Mouse (Mus musculus): Measurements from ENCODE around the gene Tubg1. TPM values are rescaled to one million over a fixed set of nuclear protein-coding genes. Genes with fewer than 3 reads are reported as not detected.
A peak's percentile ranks its signal among the peaks of the same experiment; 100 is the strongest.

The Tubg1 gene
- total and polyA plus RNA-seq, 3 experiments = 17.2 to 23.6 (median 22.7) TPM

GRCm38 (mm10) chr11:101109351-101109750, 10.4 kb upstream of the Tubg1 start:
- no peak for DNase-seq
- H3K27me3 ChIP-seq (ENCODE audit: control insufficient read depth, insufficient read depth, low read length) = no peaks in the 10 kb centered on the region
- peaks cover 3% of the 10 kb centered on the region for H3K4me1 ChIP-seq (ENCODE audit: control insufficient read depth, insufficient read depth, low read length)
- H3K9ac ChIP-seq (ENCODE audit: low read depth, low read length) = no peak overlapping the region
- intact Hi-C loops (cut with DNase I) = no loop called here
- peaks cover 10% of the 10 kb centered on the region for H3K79me2 ChIP-seq (replicated peaks; ENCODE audit: control insufficient read depth, insufficient read depth, low read length)
- H3K4me3 ChIP-seq = no peak overlapping the region
- TF ChIP-seq EP300 (IDR thresholded peaks at IDR 0.05; ENCODE audit: insufficient read depth, low read depth, low read length) = no peak
- TF ChIP-seq CTCF (IDR thresholded peaks at IDR 0.05) = no peak
- peaks cover 2% of the 10 kb centered on the region for H3K36me3 ChIP-seq (ENCODE audit: control insufficient read depth, insufficient read depth, low read length)
- H3K27ac ChIP-seq = no peak overlapping the region
- WGBS = 50% methylated on average over 4 of the region's 4 CpGs

GRCm38 (mm10) chr11:101110708-101111107, 9.0 kb upstream of the Tubg1 start:
- intact Hi-C loops (cut with DNase I) = no loop called here
- H3K27me3 ChIP-seq (ENCODE audit: control insufficient read depth, insufficient read depth, low read length) = no peaks in the 10 kb centered on the region
- H3K36me3 ChIP-seq (ENCODE audit: control insufficient read depth, insufficient read depth, low read length) = peaks cover 6% of the 10 kb centered on the region; the same call in 1 of the 2 replicates
- peaks cover 10% of the 10 kb centered on the region for H3K79me2 ChIP-seq (replicated peaks; ENCODE audit: control insufficient read depth, insufficient read depth, low read length)
- no peak overlapping the region for H3K9ac ChIP-seq (ENCODE audit: low read depth, low read length)
- peaks cover 3% of the 10 kb centered on the region for H3K4me1 ChIP-seq (ENCODE audit: control insufficient read depth, insufficient read depth, low read length)
- 47% methylated on average over 5 of the region's 5 CpGs for WGBS
- H3K27ac ChIP-seq = no peak overlapping the region
- no peak for DNase-seq
- TF ChIP-seq CTCF (IDR thresholded peaks at IDR 0.05) = no peak
- no peak for TF ChIP-seq EP300 (IDR thresholded peaks at IDR 0.05; ENCODE audit: insufficient read depth, low read depth, low read length)
- no peak overlapping the region for H3K4me3 ChIP-seq

- intact Hi-C loops (cut with DNase I) = no loop called here
- no peak for DNase-seq
- Histone ChIP-seq H3K9ac (ENCODE audit: low read depth, low read length) (no peak overlapping the region), H3K4me3 (no peak overlapping the region), H3K4me1 (ENCODE audit: control insufficient read depth, insufficient read depth, low read length) (peaks cover 3% of the 10 kb centered on the region), H3K79me2 (replicated peaks; ENCODE audit: control insufficient read depth, insufficient read depth, low read length) (peaks cover 10% of the 10 kb centered on the region), H3K27me3 (ENCODE audit: control insufficient read depth, insufficient read depth, low read length) (no peaks in the 10 kb centered on the region), H3K36me3 (ENCODE audit: control insufficient read depth, insufficient read depth, low read length) (peaks cover 10% of the 10 kb centered on the region), H3K27ac (no peak overlapping the region)
- WGBS = 87% methylated on average over 4 of the region's 4 CpGs
- TF ChIP-seq EP300 (IDR thresholded peaks at IDR 0.05; ENCODE audit: insufficient read depth, low read depth, low read length) (no peak), CTCF (IDR thresholded peaks at IDR 0.05) (no peak), POLR2A (IDR thresholded peaks at IDR 0.05; ENCODE audit: insufficient read depth, low read depth, low read length) (no peak)
Observed at GRCm38 (mm10) chr11:101111178-101111577, 8.6 kb upstream of the Tubg1 start.

GRCm38 (mm10) chr11:101112186-101112585, 7.6 kb upstream of the Tubg1 start:
- Histone ChIP-seq H3K36me3 (ENCODE audit: control insufficient read depth, insufficient read depth, low read length) (peaks cover 12% of the 10 kb centered on the region), H3K27me3 (ENCODE audit: control insufficient read depth, insufficient read depth, low read length) (no peaks in the 10 kb centered on the region), H3K79me2 (replicated peaks; ENCODE audit: control insufficient read depth, insufficient read depth, low read length) (peaks cover 11% of the 10 kb centered on the region), H3K27ac (no peak overlapping the region), H3K4me1 (ENCODE audit: control insufficient read depth, insufficient read depth, low read length) (peaks cover 3% of the 10 kb centered on the region), H3K9ac (ENCODE audit: low read depth, low read length) (no peak overlapping the region), H3K4me3 (no peak overlapping the region)
- intact Hi-C loops (cut with DNase I) = no loop called here
- DNase-seq = no peak
- 85% methylated on average over 3 of the region's 3 CpGs for WGBS
- TF ChIP-seq POLR2A (IDR thresholded peaks at IDR 0.05; ENCODE audit: insufficient read depth, low read depth, low read length) = no peak
- no peak for TF ChIP-seq CTCF (IDR thresholded peaks at IDR 0.05)

GRCm38 (mm10) chr11:101115564-101115963, 4.2 kb upstream of the Tubg1 start:
- intact Hi-C loops (cut with DNase I) = no loop called here
- Histone ChIP-seq H3K27me3 (ENCODE audit: control insufficient read depth, insufficient read depth, low read length) (no peaks in the 10 kb centered on the region), H3K4me1 (ENCODE audit: control insufficient read depth, insufficient read depth, low read length) (peaks cover 5% of the 10 kb centered on the region), H3K79me2 (replicated peaks; ENCODE audit: control insufficient read depth, insufficient read depth, low read length) (peaks cover 11% of the 10 kb centered on the region), H3K27ac (no peak overlapping the region; the same call in 1 of the 2 replicates), H3K36me3 (ENCODE audit: control insufficient read depth, insufficient read depth, low read length) (peaks cover 17% of the 10 kb centered on the region), H3K9ac (ENCODE audit: low read depth, low read length) (no peak overlapping the region), H3K4me3 (no peak overlapping the region)
- DNase-seq = no peak
- WGBS = 59% methylated on average over 2 of the region's 2 CpGs
- TF ChIP-seq CTCF (IDR thresholded peaks at IDR 0.05) (no peak), EP300 (IDR thresholded peaks at IDR 0.05; ENCODE audit: insufficient read depth, low read depth, low read length) (no peak), POLR2A (IDR thresholded peaks at IDR 0.05; ENCODE audit: insufficient read depth, low read depth, low read length) (no peak)

GRCm38 (mm10) chr11:101118105-101118504, 1.6 kb upstream of the Tubg1 start:
- Histone ChIP-seq H3K27me3 (ENCODE audit: control insufficient read depth, insufficient read depth, low read length) (no peaks in the 10 kb centered on the region), H3K36me3 (ENCODE audit: control insufficient read depth, insufficient read depth, low read length) (peaks cover 17% of the 10 kb centered on the region), H3K9ac (ENCODE audit: low read depth, low read length) (0 out of 2 replicates have a peak overlapping the region, but pooled peaks have one; percentile 36), H3K4me1 (ENCODE audit: control insufficient read depth, insufficient read depth, low read length) (peaks cover 7% of the 10 kb centered on the region), H3K27ac (no peak overlapping the region; the same call in 1 of the 2 replicates), H3K79me2 (replicated peaks; ENCODE audit: control insufficient read depth, insufficient read depth, low read length) (peaks cover 6% of the 10 kb centered on the region; the same call in 1 of the 2 replicates), H3K4me3 (peak overlapping the region; percentile 66; the same call in 1 of the 2 replicates)
- intact Hi-C loops (cut with DNase I) = loop anchor here (2.0 kb wide), 2 partner anchors 31 to 57 kb away; partner anchors contain the start of genes Ccr10 and Mlx
- DNase-seq = no peak
- WGBS = 8% methylated on average over 4 of the region's 4 CpGs
- no peak for TF ChIP-seq POLR2A (IDR thresholded peaks at IDR 0.05; ENCODE audit: insufficient read depth, low read depth, low read length)
- no peak for TF ChIP-seq EP300 (IDR thresholded peaks at IDR 0.05; ENCODE audit: insufficient read depth, low read depth, low read length)
- TF ChIP-seq CTCF (IDR thresholded peaks at IDR 0.05) = no peak

All from heart, adult 2 months (tissue).